Mouse (Mus musculus) forebrain, embryonic 13.5 days (tissue): ENCODE results near the gene S100pbp. TPM values are rescaled to one million over a fixed set of nuclear protein-coding genes. Genes with fewer than 3 reads are reported as not detected.

Source experiments
- ATAC-seq: fragments of 200-750 bp; cut with Nextera tagmentation; 2 replicates; pipeline ENCODE4 v1.8.0; 2017
- H3K27ac ChIP-seq: fragments of 300-500 bp; sonication (generic); 2 replicates; pipeline ENCODE4 v1.5.1; 2015; ENCODE audit warnings: inconsistent platforms, mild to moderate bottlenecking, moderate library complexity
- H3K27me3 ChIP-seq: fragments of 300-500 bp; sonication (generic); 2 replicates; pipeline ENCODE4 v1.6.1; 2015; ENCODE audit warnings: mild to moderate bottlenecking, inconsistent platforms
- H3K36me3 ChIP-seq: fragments of 300-500 bp; sonication (generic); 2 replicates; pipeline ENCODE4 v1.6.1; 2015; ENCODE audit warnings: mild to moderate bottlenecking, inconsistent platforms; ENCODE audit not compliant: poor library complexity, severe bottlenecking
- H3K4me1 ChIP-seq: fragments of 300-500 bp; sonication (generic); 2 replicates; pipeline ENCODE4 v1.6.1; 2015; ENCODE audit warnings: inconsistent platforms
- H3K4me2 ChIP-seq: fragments of 300-500 bp; sonication (generic); 2 replicates; pipeline ENCODE4 v1.6.1; 2015; ENCODE audit warnings: inconsistent platforms, mild to moderate bottlenecking, moderate library complexity
- H3K4me3 ChIP-seq: fragments of 300-500 bp; sonication (generic); 2 replicates; pipeline ENCODE4 v1.5.1; 2015; ENCODE audit warnings: mild to moderate bottlenecking, inconsistent platforms
- H3K9ac ChIP-seq: fragments of 300-500 bp; sonication (generic); 2 replicates; pipeline ENCODE4 v1.6.1; 2015; ENCODE audit warnings: mild to moderate bottlenecking, inconsistent platforms
- H3K9me3 ChIP-seq: fragments of 300-500 bp; sonication (generic); replicated peaks from 2 replicates; pipeline ENCODE4 v1.6.1; 2016; ENCODE audit warnings: inconsistent platforms
- WGBS: fragments of 180-500 bp; shearing (Covaris S2); methylation state at CpG from one replicate; pipeline ENCODE4 v1.1.7; 2015; 5-methylcytosine and 5-hydroxymethylcytosine counted together
- polyA plus RNA-seq: library from polyadenylated mRNA; unstranded; fragments of >200 nt; fragmentation: Nextera tagmentation; extraction: Ambion mirVana; gene quantifications from 2 replicates; pipeline ENCODE4 v1.2.1, GENCODE M21; 2015

S100pbp gene
- polyA plus RNA-seq, 1 experiment from 2014 or later, result 15.6 TPM

GRCm38 (mm10) chr4:129179560-129179959 lies 10.0 kb downstream of the S100pbp start:
- ATAC-seq, result no peak
- Histone ChIP-seq H3K27ac (no peak overlapping the region), H3K4me1 (no peaks in the 10 kb centered on the region), H3K4me2 (no peak overlapping the region), H3K36me3 (peaks cover 53% of the 10 kb centered on the region), H3K27me3 (no peaks in the 10 kb centered on the region), H3K9ac (no peak overlapping the region), H3K9me3 (no peaks in the 10 kb centered on the region), H3K4me3 (no peak overlapping the region)
- 44% methylated on average over 1 of the region's 1 CpGs for WGBS

GRCm38 (mm10) chr4:129172529-129172928 lies 17.0 kb downstream of the S100pbp start:
- ATAC-seq, result no peak
- H3K4me2 ChIP-seq, result no peak overlapping the region
- no peaks in the 10 kb centered on the region for H3K9me3 ChIP-seq
- no peaks in the 10 kb centered on the region for H3K27me3 ChIP-seq
- H3K27ac ChIP-seq, result no peak overlapping the region
- WGBS, result 57% methylated on average over 1 of the region's 1 CpGs
- peaks cover 58% of the 10 kb centered on the region for H3K36me3 ChIP-seq
- no peak overlapping the region for H3K9ac ChIP-seq
- no peak overlapping the region for H3K4me3 ChIP-seq
- H3K4me1 ChIP-seq, result no peaks in the 10 kb centered on the region

- Histone ChIP-seq H3K4me3 (no peak overlapping the region), H3K36me3 (peaks cover 36% of the 10 kb centered on the region), H3K4me2 (no peak overlapping the region), H3K4me1 (no peaks in the 10 kb centered on the region), H3K9me3 (no peaks in the 10 kb centered on the region), H3K27me3 (no peaks in the 10 kb centered on the region), H3K9ac (no peak overlapping the region), H3K27ac (no peak overlapping the region)
- no peak for ATAC-seq
- 72% methylated on average over 4 of the region's 4 CpGs for WGBS
These were observed 27.8 kb downstream of the S100pbp start for GRCm38 (mm10) chr4:129161581-129162255.

GRCm38 (mm10) chr4:129161076-129161475 lies 28.5 kb downstream of the S100pbp start:
- no peak overlapping the region for H3K9ac ChIP-seq
- H3K27me3 ChIP-seq, result no peaks in the 10 kb centered on the region
- H3K4me3 ChIP-seq, result no peak overlapping the region
- peaks cover 38% of the 10 kb centered on the region for H3K36me3 ChIP-seq
- WGBS, result 97% methylated on average over 1 of the region's 1 CpGs
- H3K4me2 ChIP-seq, result no peak overlapping the region
- no peaks in the 10 kb centered on the region for H3K9me3 ChIP-seq
- no peak overlapping the region for H3K27ac ChIP-seq
- no peaks in the 10 kb centered on the region for H3K4me1 ChIP-seq
- no peak for ATAC-seq

- ATAC-seq, result no peak
- H3K9ac ChIP-seq, result no peak overlapping the region
- no peak overlapping the region for H3K4me3 ChIP-seq
- H3K36me3 ChIP-seq, result peaks cover 46% of the 10 kb centered on the region
- no peak overlapping the region for H3K4me2 ChIP-seq
- no peaks in the 10 kb centered on the region for H3K4me1 ChIP-seq
- WGBS, result 75% methylated on average over 3 of the region's 3 CpGs
- no peaks in the 10 kb centered on the region for H3K9me3 ChIP-seq
- H3K27me3 ChIP-seq, result no peaks in the 10 kb centered on the region
- no peak overlapping the region for H3K27ac ChIP-seq
These were observed 31.0 kb downstream of the S100pbp start for GRCm38 (mm10) chr4:129158549-129158948.

GRCm38 (mm10) chr4:129157541-129157940 lies 32.0 kb downstream of the S100pbp start:
- Histone ChIP-seq H3K4me1 (no peaks in the 10 kb centered on the region), H3K27ac (no peak overlapping the region), H3K27me3 (no peaks in the 10 kb centered on the region), H3K4me3 (no peak overlapping the region), H3K36me3 (peaks cover 54% of the 10 kb centered on the region), H3K9ac (no peak overlapping the region), H3K9me3 (no peaks in the 10 kb centered on the region), H3K4me2 (no peak overlapping the region)
- WGBS, result 88% methylated on average over 5 of the region's 5 CpGs
- no peak for ATAC-seq

- no peak for ATAC-seq
- no peak overlapping the region for H3K9ac ChIP-seq
- no peaks in the 10 kb centered on the region for H3K9me3 ChIP-seq
- H3K27ac ChIP-seq, result no peak overlapping the region
- H3K4me1 ChIP-seq, result peaks cover 9% of the 10 kb centered on the region
- WGBS, result 91% methylated on average over 4 of the region's 4 CpGs
- no peak overlapping the region for H3K4me3 ChIP-seq
- H3K4me2 ChIP-seq, result no peak overlapping the region
- peaks cover 73% of the 10 kb centered on the region for H3K36me3 ChIP-seq
- H3K27me3 ChIP-seq, result no peaks in the 10 kb centered on the region
These were observed 38.2 kb downstream of the S100pbp start for GRCm38 (mm10) chr4:129151276-129151811.

- no peak overlapping the region for H3K9ac ChIP-seq
- H3K4me2 ChIP-seq, result no peak overlapping the region
- no peak overlapping the region for H3K27ac ChIP-seq
- no peaks in the 10 kb centered on the region for H3K27me3 ChIP-seq
- peaks cover 22% of the 10 kb centered on the region for H3K4me1 ChIP-seq
- H3K9me3 ChIP-seq, result no peaks in the 10 kb centered on the region
- ATAC-seq, result no peak
- peaks cover 56% of the 10 kb centered on the region for H3K36me3 ChIP-seq
- WGBS, result 74% methylated on average over 1 of the region's 1 CpGs
- H3K4me3 ChIP-seq, result no peak overlapping the region
These were observed 40.2 kb downstream of the S100pbp start for GRCm38 (mm10) chr4:129149321-129149720.

GRCm38 (mm10) chr4:129147552-129148103 lies 41.9 kb downstream of the S100pbp start:
- Histone ChIP-seq H3K27me3 (no peaks in the 10 kb centered on the region), H3K9ac (no peak overlapping the region), H3K4me1 (peaks cover 33% of the 10 kb centered on the region), H3K9me3 (no peaks in the 10 kb centered on the region), H3K36me3 (peaks cover 41% of the 10 kb centered on the region), H3K4me3 (no peak overlapping the region), H3K27ac (no peak overlapping the region), H3K4me2 (no peak overlapping the region)
- 84% methylated on average over 13 of the region's 13 CpGs for WGBS
- no peak for ATAC-seq

GRCm38 (mm10) chr4:129146392-129146791 lies 43.1 kb downstream of the S100pbp start:
- WGBS, result 68% methylated on average over 2 of the region's 2 CpGs
- Histone ChIP-seq H3K9me3 (no peaks in the 10 kb centered on the region), H3K27ac (no peak overlapping the region), H3K4me1 (peaks cover 39% of the 10 kb centered on the region), H3K4me3 (no peak overlapping the region), H3K36me3 (peaks cover 29% of the 10 kb centered on the region), H3K27me3 (no peaks in the 10 kb centered on the region), H3K4me2 (no peak overlapping the region), H3K9ac (no peak overlapping the region)
- ATAC-seq, result no peak

GRCm38 (mm10) chr4:129145943-129146342 lies 43.6 kb downstream of the S100pbp start:
- Histone ChIP-seq H3K4me3 (no peak overlapping the region), H3K4me1 (peaks cover 39% of the 10 kb centered on the region), H3K9me3 (no peaks in the 10 kb centered on the region), H3K4me2 (no peak overlapping the region), H3K27me3 (no peaks in the 10 kb centered on the region), H3K9ac (no peak overlapping the region), H3K27ac (no peak overlapping the region), H3K36me3 (peaks cover 25% of the 10 kb centered on the region)
- ATAC-seq, result no peak
- 84% methylated on average over 4 of the region's 4 CpGs for WGBS

GRCm38 (mm10) chr4:129145411-129145810 lies 44.1 kb downstream of the S100pbp start:
- Histone ChIP-seq H3K9me3 (no peaks in the 10 kb centered on the region), H3K36me3 (peaks cover 20% of the 10 kb centered on the region), H3K4me1 (peaks cover 39% of the 10 kb centered on the region), H3K27ac (peak overlapping the region; percentile 70), H3K27me3 (no peaks in the 10 kb centered on the region), H3K4me3 (no peak overlapping the region), H3K9ac (no peak overlapping the region), H3K4me2 (no peak overlapping the region)
- WGBS, result 72% methylated on average over 4 of the region's 4 CpGs
- ATAC-seq, result no peak
